Mouse (Mus musculus): ENCODE measurements at regions not wholly inside any gene's neighbourhood (a gene's known extent, or its start where the extent isn't known, plus 50 kb on each side); places are given as distances from the start of the nearest gene placed in this dataset.

DNA sequence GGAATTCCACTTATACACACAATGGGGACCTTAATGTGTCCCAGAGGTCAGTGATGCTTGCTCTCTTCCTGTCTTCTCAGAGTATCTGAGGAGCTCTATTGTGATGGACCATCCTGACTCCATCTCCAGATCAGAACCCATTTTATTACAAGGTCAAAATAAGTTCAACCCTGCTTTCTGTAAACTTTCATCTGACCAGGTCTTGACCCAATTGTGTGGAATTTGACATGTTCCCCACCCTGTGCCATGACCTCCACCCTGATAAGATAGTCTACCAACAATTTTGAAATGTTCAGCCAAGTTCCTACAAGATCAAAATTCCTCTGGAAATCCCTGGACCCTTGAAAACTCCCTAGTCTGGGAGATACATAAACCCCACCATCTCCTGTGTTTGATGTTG is 133.7 kb downstream of the Rpap3 start:
- H3K36me3 ChIP-seq (replicated peaks in 1 of 2; ENCODE audit: control insufficient read depth in 1 of 2, insufficient read depth in 1 of 2, low read length in 1 of 2): no peaks in the 10 kb centered on the region
- H3K79me2 ChIP-seq (replicated peaks; ENCODE audit: control insufficient read depth, extremely low read depth, insufficient read depth, poor library complexity, severe bottlenecking): no peaks in the 10 kb centered on the region
- no peaks in the 10 kb centered on the region for H3K27me3 ChIP-seq (replicated peaks)
- TF ChIP-seq ELF1 (IDR thresholded peaks at IDR 0.05; ENCODE audit: low read depth, low read length) (no peak), ZC3H11A (IDR thresholded peaks at IDR 0.05; ENCODE audit: low read depth, low read length) (no peak), ZKSCAN1 (IDR thresholded peaks at IDR 0.05; ENCODE audit: borderline replicate concordance, low read depth, low read length) (no peak), ETS1 (conservative IDR thresholded peaks at IDR 0.05; ENCODE audit: low read depth, low read length) (no peak), POLR2A (IDR thresholded peaks at IDR 0.05; ENCODE audit: low read depth, low read length) (no peak), CHD1 (IDR thresholded peaks at IDR 0.05; ENCODE audit: low read depth, low read length) (no peak), TBP (conservative IDR thresholded peaks at IDR 0.05; ENCODE audit: low read depth, low read length) (no peak), NELFE (IDR thresholded peaks at IDR 0.05; ENCODE audit: low read depth, low read length) (no peak), USF2 (conservative IDR thresholded peaks at IDR 0.05; ENCODE audit: low read depth, low read length) (no peak), MAZ (IDR thresholded peaks at IDR 0.05; ENCODE audit: low read depth, low read length) (no peak), MAFK (IDR thresholded peaks at IDR 0.05; ENCODE audit: insufficient replicate concordance, low read length) (no peak), PAX5 (IDR thresholded peaks at IDR 0.05; ENCODE audit: low read length) (no peak), SIN3A (IDR thresholded peaks at IDR 0.05; ENCODE audit: low read length) (no peak), RAD21 (IDR thresholded peaks at IDR 0.05; ENCODE audit: low read depth, low read length) (no peak), MYC (IDR thresholded peaks at IDR 0.05; ENCODE audit: low read depth, low read length) (no peak), IRF4 (IDR thresholded peaks at IDR 0.05; ENCODE audit: low read depth, low read length) (no peak), MAX (IDR thresholded peaks at IDR 0.05; ENCODE audit: low read length) (no peak)
- H3K4me3 ChIP-seq (replicated peaks in 1 of 3; ENCODE audit: low read depth in 2 of 3, low read length in 2 of 3, poor library complexity in 1 of 3): no peak overlapping the region
- no peak overlapping the region for H3K4me2 ChIP-seq (ENCODE audit: insufficient read depth, low read depth, poor library complexity, severe bottlenecking)
- no peak overlapping the region for H3K27ac ChIP-seq (ENCODE audit: insufficient read depth, low read depth)
- dilution Hi-C loops (cut with MboI; ENCODE audit: extremely low pct_ligation_motif_present, extremely low pct_unique_long_range_greater_than_20kb, low sequenced_read_pairs): no loop called here
- no peaks in the 10 kb centered on the region for H3K9me3 ChIP-seq (replicated peaks; ENCODE audit: low read length)
- in situ Hi-C loops (cut with MboI; ENCODE audit: low pct_ligation_motif_present, low pct_unique_long_range_greater_than_20kb, low sequenced_read_pairs): loop anchor here (10.0 kb wide), 1 partner anchor 327 kb away; the partner anchor contains the start of genes Amigo2 and Pced1b
- no peak overlapping the region for H3K9ac ChIP-seq (ENCODE audit: insufficient read depth, low read depth)
- peaks cover 5 to 22% of the 10 kb centered on the region in 2 experiments; a peak in 3 of 4 replicates for H3K4me1 ChIP-seq (ENCODE audit: control insufficient read depth in 1 of 2, insufficient read depth in 2 of 2)
- DNase-seq (ENCODE audit: extremely low read depth): no peak

DNA sequence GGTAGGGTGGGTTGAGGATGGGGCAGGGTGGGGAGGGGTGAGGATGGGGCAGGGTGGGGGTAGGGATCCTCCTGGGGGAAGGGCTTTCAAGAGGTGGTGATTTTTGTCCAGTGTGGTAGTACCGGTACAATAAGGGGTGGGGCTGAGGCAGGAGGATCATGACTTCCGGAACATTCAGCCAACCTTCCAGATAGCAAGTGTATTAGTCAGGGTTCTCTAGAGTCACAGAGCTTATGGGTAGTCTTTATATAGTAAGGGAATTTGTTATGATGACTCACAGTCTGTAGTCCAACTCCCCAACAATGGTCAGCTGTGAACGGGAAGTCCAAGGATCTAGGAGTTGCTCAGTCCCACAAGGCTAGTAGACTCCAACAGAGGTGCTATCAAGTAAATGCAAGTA is 145.5 kb downstream of the Rpap3 start:
- Histone ChIP-seq H3K4me3 (replicated peaks in 1 of 3; ENCODE audit: low read depth in 2 of 3, low read length in 2 of 3, poor library complexity in 1 of 3) (no peak overlapping the region), H3K4me2 (ENCODE audit: insufficient read depth, low read depth, poor library complexity, severe bottlenecking) (no peak overlapping the region), H3K27ac (ENCODE audit: insufficient read depth, low read depth) (no peak overlapping the region), H3K4me1 (ENCODE audit: control insufficient read depth in 1 of 2, insufficient read depth in 2 of 2) (no peaks in the 10 kb centered on the region), H3K9ac (ENCODE audit: insufficient read depth, low read depth) (no peak overlapping the region), H3K9me3 (replicated peaks; ENCODE audit: low read length) (peaks cover 24% of the 10 kb centered on the region), H3K36me3 (replicated peaks in 1 of 2; ENCODE audit: control insufficient read depth in 1 of 2, insufficient read depth in 1 of 2, low read length in 1 of 2) (no peaks in the 10 kb centered on the region), H3K79me2 (replicated peaks; ENCODE audit: control insufficient read depth, extremely low read depth, insufficient read depth, poor library complexity, severe bottlenecking) (no peaks in the 10 kb centered on the region), H3K27me3 (replicated peaks) (no peaks in the 10 kb centered on the region)
- no peak for TF ChIP-seq JUND (conservative IDR thresholded peaks at IDR 0.05; ENCODE audit: low read depth, low read length)
- in situ Hi-C loops (cut with MboI; ENCODE audit: low pct_ligation_motif_present, low pct_unique_long_range_greater_than_20kb, low sequenced_read_pairs) (no loop called here), dilution Hi-C loops (cut with MboI; ENCODE audit: extremely low pct_ligation_motif_present, extremely low pct_unique_long_range_greater_than_20kb, low sequenced_read_pairs) (no loop called here)
- no peak for DNase-seq (ENCODE audit: extremely low read depth)
